Mouse (Mus musculus) liver, embryonic 14.5 days (tissue): ENCODE data around the gene Acer1.

Experiments used
- CTCF ChIP-seq: IDR thresholded peaks from 2 replicates; pipeline ENCODE4 v1.5.1; 2016; ENCODE audit warnings: antibody characterized with exemption, low read depth, control low read depth
- EP300 ChIP-seq: IDR thresholded peaks from 2 replicates; pipeline ENCODE4 v1.6.1; 2016; ENCODE audit warnings: antibody characterized with exemption, low read depth

DNA sequence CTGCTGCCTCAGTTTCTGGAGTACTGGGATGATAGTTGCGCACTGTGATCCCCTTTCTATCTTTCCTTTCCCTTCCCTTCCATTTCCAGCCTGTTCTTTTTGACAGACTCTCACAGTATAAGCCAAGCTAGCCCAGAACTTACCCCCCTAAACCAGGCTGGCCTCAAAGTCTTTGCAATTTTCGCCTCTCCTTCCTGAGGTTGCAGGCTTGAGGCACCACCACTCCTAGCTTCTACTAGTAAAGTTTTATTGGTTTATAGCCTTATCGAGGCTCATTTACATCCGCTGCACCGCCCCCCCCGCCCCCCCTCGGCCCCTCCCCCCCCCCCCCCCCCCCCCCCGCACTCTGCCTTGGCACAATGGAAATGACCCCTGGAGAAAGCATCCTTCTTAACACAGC is 2.4 kb downstream of the Acer1 start:
- TF ChIP-seq CTCF (no peak), EP300 (no peak)
